In genomic region chr5:28070828-28071455, GRCm38 (mm10) we compare ENCODE assay signal across 8 mouse cellular contexts. TPM values are rescaled to one million over a fixed set of nuclear protein-coding genes. Genes with fewer than 3 reads are reported as not detected.
DNase-seq lines count a peak whose midpoint lies in the region; ATAC-seq and TF ChIP-seq lines count a peak whose summit lies in the region.

Gene Insig1, plus strand, starts transcription at chr5:28071363.

- no peak for TF ChIP-seq CTCF in bone marrow macrophage, adult 2 months (IDR thresholded peaks at IDR 0.05; ENCODE audit: low read depth, low read length)
- TF ChIP-seq CTCF in embryonic fibroblast, embryonic 13.5 days (IDR thresholded peaks at IDR 0.05; ENCODE audit: borderline replicate concordance, insufficient read depth, low read length), result no peak

- peak within 1 kb of the TSS; percentile 82 for H3K9ac ChIP-seq in kidney, embryonic 15.5 days

- no peaks in the 10 kb centered on the region for H3K9me3 ChIP-seq in heart, embryonic 10.5 days
- H3K9me3 ChIP-seq in kidney, embryonic 15.5 days (replicated peaks), result no peaks in the 10 kb centered on the region

- H3K4me1 ChIP-seq in bone marrow macrophage, adult 2 months (ENCODE audit: control insufficient read depth, insufficient read depth, low read length), result peaks cover 51% of the 10 kb centered on the region
- H3K4me1 ChIP-seq in embryonic fibroblast, embryonic 13.5 days (ENCODE audit: control insufficient read depth, insufficient read depth, low read length), result peaks cover 7% of the 10 kb centered on the region
- H3K4me1 ChIP-seq in heart, embryonic 10.5 days, result peaks cover 36% of the 10 kb centered on the region
- H3K4me1 ChIP-seq in kidney, embryonic 15.5 days, result peaks cover 29% of the 10 kb centered on the region

- peak within 1 kb of the TSS; percentile 82 for H3K4me2 ChIP-seq in kidney, embryonic 15.5 days

- DNase-seq in A20 (ENCODE audit: low read depth, low spot score) (peak; percentile 97), liver (peak; percentile 98)
- peak; percentile 98 for DNase-seq in heart, embryonic 10.5 days (ENCODE audit: low spot score)
- DNase-seq in spleen, postnatal 4 days (ENCODE audit: low spot score in 2 of 2), result peak; percentile 98 to 99

- peak within 1 kb of the TSS; percentile 90 for H3K4me3 ChIP-seq in bone marrow macrophage, adult 2 months (ENCODE audit: insufficient read depth, low read length)
- H3K4me3 ChIP-seq in embryonic fibroblast, embryonic 13.5 days (ENCODE audit: insufficient read depth, low read length), result peak within 1 kb of the TSS; percentile 85
- H3K4me3 ChIP-seq in heart, embryonic 10.5 days, result peak within 1 kb of the TSS; percentile 82
- peak within 1 kb of the TSS; percentile 92 for H3K4me3 ChIP-seq in kidney, embryonic 15.5 days (replicated peaks)

- WGBS in heart, embryonic 10.5 days, result under 1% methylated on average over 62 of the region's 64 CpGs
- under 1% methylated on average over 64 of the region's 64 CpGs for WGBS in kidney, embryonic 15.5 days

- H3K27ac ChIP-seq in bone marrow macrophage, adult 2 months (ENCODE audit: insufficient read depth, low read depth, low read length), result peak within 1 kb of the TSS; percentile 95
- H3K27ac ChIP-seq in embryonic fibroblast, embryonic 13.5 days (ENCODE audit: insufficient read depth, low read length), result peak within 1 kb of the TSS; percentile 84
- peak within 1 kb of the TSS; percentile 93 for H3K27ac ChIP-seq in heart, embryonic 10.5 days
- H3K27ac ChIP-seq in kidney, embryonic 15.5 days, result peak within 1 kb of the TSS; percentile 94

- H3K36me3 ChIP-seq in heart, embryonic 10.5 days, result peaks cover 31% of the 10 kb centered on the region
- H3K36me3 ChIP-seq in kidney, embryonic 15.5 days, result peaks cover 29% of the 10 kb centered on the region

- H3K27me3 ChIP-seq in heart, embryonic 10.5 days (ENCODE audit: insufficient read depth, poor library complexity, severe bottlenecking), result no peaks in the 10 kb centered on the region
- H3K27me3 ChIP-seq in kidney, embryonic 15.5 days, result no peaks in the 10 kb centered on the region

- TF ChIP-seq POLR2A in bone marrow macrophage, adult 2 months (IDR thresholded peaks at IDR 0.05; ENCODE audit: borderline replicate concordance, low read depth, low read length), result peak; percentile 100
- peak; percentile 99 for TF ChIP-seq POLR2A in embryonic fibroblast, embryonic 13.5 days (IDR thresholded peaks at IDR 0.05; ENCODE audit: low read depth, low read length)

- ATAC-seq in kidney, embryonic 15.5 days (replicated peaks; ENCODE audit: low FRiP score), result peak; percentile 96
- ATAC-seq in monocyte, adult 5-6 weeks (replicated peaks; ENCODE audit: insufficient number of reproducible peaks, low FRiP score, low TSS enrichment, poor library complexity, severe bottlenecking), result peak; percentile 75

RNA-seq across cellular contexts. Expression of gene Insig1, which starts in this region (rescaled TPM):
- 37.4 and 40.7 TPM in 2 replicates for polyA plus RNA-seq in bone marrow macrophage, adult 2 months (2012; ENCODE audit: insufficient read depth, insufficient read length, missing spikeins)
- 53.7 and 56.0 TPM in 2 replicates for polyA plus RNA-seq in embryonic fibroblast, embryonic 13.5 days (2011; ENCODE audit: insufficient read length, low read depth, missing spikeins)
- 38.7 and 39.6 TPM in 2 replicates for polyA plus RNA-seq in heart, embryonic 10.5 days (2016; fragmentation: Nextera tagmentation; extraction: Ambion mirVana)
- polyA plus RNA-seq in kidney, embryonic 15.5 days (2015; fragmentation: Nextera tagmentation; extraction: Ambion mirVana), result 50.2 and 52.8 TPM in 2 replicates
- 80.0 to 111 TPM (median 92.3 TPM) in 3 replicates for total RNA-seq in monocyte, adult 5-6 weeks (2017)

Comparison
In these comparisons a context has a peak if more than half of its experiments do, and no peak if none do; other contexts are left out.
1. Peak in every context shown above with its lines: DNase-seq, ATAC-seq, H3K4me3 ChIP-seq and H3K27ac ChIP-seq.